Mouse (Mus musculus): ENCODE measurements around the gene Slc35f4.
"Not testable (repeated sequence)": the region's sequence is repeated elsewhere in the genome, so short reads cannot be mapped to it uniquely, and the experiment has no call there.

Slc35f4 gene

GRCm38 (mm10) chr14:49278479-49278878, 247.4 kb downstream of the Slc35f4 start:
- not testable (repeated sequence) for DNase-seq (ENCODE audit: low spot score)

- DNase-seq (ENCODE audit: low spot score), result no peak
Measured at GRCm38 (mm10) chr14:49277642-49278041, 248.2 kb downstream of the Slc35f4 start.

- DNase-seq (ENCODE audit: low spot score), result no peak
Measured at GRCm38 (mm10) chr14:49275376-49275775, 250.5 kb downstream of the Slc35f4 start.

DNA sequence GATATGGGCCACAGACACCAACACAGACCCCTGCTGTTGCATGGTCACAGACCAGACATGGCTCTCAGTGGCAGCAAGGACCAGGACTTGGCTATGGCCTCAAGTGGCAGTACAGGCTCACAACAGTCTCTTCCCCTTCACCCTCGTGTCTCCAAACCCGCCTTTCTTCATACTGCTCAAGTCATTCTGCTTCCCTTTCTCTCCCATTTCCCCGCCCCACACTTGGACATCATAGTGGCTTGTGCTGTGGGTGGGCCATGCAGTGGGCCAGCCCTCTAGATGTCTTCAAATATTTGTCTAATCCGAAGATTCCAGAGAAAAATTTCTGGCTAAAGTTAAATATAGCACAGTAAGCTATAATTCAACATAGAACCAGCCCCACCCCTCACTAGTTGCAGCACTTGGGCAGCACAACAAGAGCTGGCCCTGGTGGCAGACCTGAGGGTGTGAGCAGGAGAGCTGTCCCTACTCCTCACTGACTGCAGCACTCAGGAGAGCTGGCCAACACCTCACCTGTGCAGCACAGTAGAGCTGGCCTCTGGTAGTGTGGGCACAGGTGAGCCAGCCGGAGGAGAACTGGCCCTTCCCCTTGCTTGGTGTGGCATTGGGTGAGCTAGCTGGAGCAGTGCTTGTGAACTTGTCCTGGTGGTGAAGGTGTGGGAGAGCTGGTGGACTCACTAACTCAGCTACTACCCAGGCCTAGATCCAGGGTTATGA, 260.4 kb downstream of the Slc35f4 start:
- no peak for DNase-seq (ENCODE audit: low spot score)
